Mouse (Mus musculus): ENCODE measurements around the gene Chrm5. TPM values are rescaled to one million over a fixed set of nuclear protein-coding genes. Genes with fewer than 3 reads are reported as not detected.

Gene Chrm5
- not detected in 2 replicates for polyA plus RNA-seq (2012; rRNA removed)

DNA sequence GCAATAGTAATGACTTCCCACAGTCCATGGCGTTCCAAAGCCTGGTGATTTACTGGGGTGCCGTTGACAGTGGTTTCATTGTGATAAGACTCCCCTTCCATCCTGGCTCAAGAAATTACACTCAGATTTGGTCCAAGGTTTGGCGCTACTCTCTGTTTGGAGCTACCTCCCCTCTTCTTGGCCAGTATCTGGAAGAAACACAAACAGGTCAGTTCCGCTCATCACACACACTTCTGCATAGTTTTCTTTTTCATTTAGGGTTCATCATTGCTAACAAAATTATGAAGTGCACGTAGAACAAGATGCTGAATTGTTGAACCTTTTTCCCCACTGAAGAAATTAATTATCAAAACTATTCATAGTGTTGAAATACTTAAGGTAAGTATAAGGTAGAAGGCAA, at the start of gene Chrm5:
Gene Chrm5 (minus strand): TSS at position 101 of the 400 bp plus-strand sequence.

DNA sequence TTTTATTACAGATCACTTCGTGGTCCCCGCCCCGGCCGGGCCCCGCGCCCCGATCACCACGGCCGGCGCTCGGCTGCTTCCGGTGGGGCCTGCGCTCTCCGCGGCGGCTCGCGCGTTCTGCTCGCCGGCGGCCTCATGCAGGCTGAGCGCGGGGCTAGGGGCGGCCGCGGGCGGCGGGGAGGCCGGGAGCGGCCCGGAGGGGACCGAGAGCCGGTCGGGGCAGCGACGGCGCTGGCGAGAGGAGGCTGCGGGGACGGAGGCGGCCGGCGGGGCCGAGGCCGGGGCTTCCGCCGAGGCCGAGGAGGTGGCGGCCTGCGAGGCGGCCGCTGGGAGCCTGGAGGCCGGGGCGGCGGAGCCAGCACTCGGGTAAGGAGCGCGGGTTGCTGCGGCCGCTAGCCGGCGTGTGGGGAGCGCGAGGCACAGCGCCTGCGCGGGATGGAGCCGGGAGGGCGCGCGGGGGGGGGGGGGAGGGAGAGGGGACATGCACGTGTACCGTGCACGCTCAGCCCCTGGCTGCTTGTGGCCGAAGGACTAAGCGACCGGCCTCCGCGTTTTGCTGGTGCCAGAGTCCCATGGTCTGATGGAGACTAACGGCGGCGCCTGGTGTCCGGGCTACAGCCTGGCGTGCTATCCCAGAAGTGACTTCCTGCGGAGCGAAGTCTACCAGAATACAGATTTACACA, 12.4 kb upstream of the Chrm5 start, which contains the start of gene Aven:
Gene Aven (plus strand): TSS at position 109 of the 683 bp plus-strand sequence.

DNA sequence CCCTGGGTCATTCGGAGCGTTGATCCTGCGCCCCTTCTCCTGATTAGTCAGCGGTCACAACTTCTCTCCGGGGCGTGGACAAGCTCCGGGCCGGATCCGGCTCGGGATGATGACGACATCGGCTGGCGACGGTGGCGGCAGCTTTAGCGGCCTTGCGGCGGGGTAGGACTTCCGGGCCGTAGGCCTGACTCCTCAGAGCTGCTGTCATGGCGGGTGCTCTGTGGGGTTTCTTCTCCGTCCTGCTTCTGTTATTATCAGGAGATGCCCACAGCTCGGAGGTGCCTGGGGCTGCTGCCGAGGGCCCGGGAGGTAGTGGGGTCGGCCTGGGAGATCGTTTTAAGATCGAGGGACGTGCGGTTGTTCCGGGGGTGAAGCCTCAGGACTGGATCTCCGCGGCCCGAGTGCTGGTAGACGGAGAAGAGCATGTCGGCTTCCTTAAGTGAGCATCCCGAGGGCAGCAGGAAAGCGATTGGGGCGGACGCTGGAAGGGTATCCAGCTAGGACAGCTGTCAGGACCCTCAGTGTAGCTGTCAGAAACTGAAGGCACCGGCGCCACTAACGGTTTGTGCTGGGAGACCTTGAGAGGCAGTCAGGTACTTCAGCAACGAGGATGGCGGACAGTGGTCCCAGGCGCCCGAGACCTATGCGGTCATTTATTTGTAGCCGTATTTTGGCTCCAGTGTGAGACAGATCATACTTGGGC, 25.6 kb downstream of the Chrm5 start, which contains the start of gene Emc7:
Gene Emc7 (plus strand): TSS at position 136 of the 703 bp plus-strand sequence.

Other genes with a start within 250 kb of the Chrm5 start
- gene Lpcat4, start 241.3 kb downstream of the Chrm5 start, polyA plus RNA-seq (2012; rRNA removed), result 68.9 and 103 TPM in 2 replicates
- not detected in 2 replicates for gene Nutm1, start 221.5 kb downstream of the Chrm5 start, polyA plus RNA-seq (2012; rRNA removed)
- gene Nop10, start 218.8 kb downstream of the Chrm5 start, polyA plus RNA-seq (2012; rRNA removed), result 29.9 and 30.3 TPM in 2 replicates
- gene Slc12a6, start 214.9 kb downstream of the Chrm5 start, polyA plus RNA-seq (2012; rRNA removed), result 18.2 and 19.2 TPM in 2 replicates
- not detected in 2 replicates for gene Gm21985, start 214.5 kb downstream of the Chrm5 start, polyA plus RNA-seq (2012; rRNA removed)
- gene Emc4, start 112.7 kb downstream of the Chrm5 start, polyA plus RNA-seq (2012; rRNA removed), result 50.1 and 68.0 TPM in 2 replicates
- gene Katnbl1, start 101.6 kb downstream of the Chrm5 start, polyA plus RNA-seq (2012; rRNA removed), result 0.49 and 0.66 TPM in 2 replicates
- gene Emc7, start 25.8 kb downstream of the Chrm5 start, polyA plus RNA-seq (2012; rRNA removed), result 3.7 and 4.5 TPM in 2 replicates
- gene Aven, start 12.2 kb upstream of the Chrm5 start, polyA plus RNA-seq (2012; rRNA removed), result 3.5 and 4.5 TPM in 2 replicates

Measured in colon, adult 2 months (tissue).